Mouse (Mus musculus) heart, postnatal 0 days (tissue): ENCODE measurements around the gene Tmem102. TPM values are rescaled to one million over a fixed set of nuclear protein-coding genes. Genes with fewer than 3 reads are reported as not detected.
A peak's percentile ranks its signal among the peaks of the same experiment; 100 is the strongest.

Experiments used
- ATAC-seq: fragments of 200-750 bp; cut with Nextera tagmentation; 2 replicates; pipeline ENCODE4 v1.8.0; 2017; ENCODE audit warnings: low read depth, moderate number of reproducible peaks, moderate library complexity; ENCODE audit not compliant: insufficient read depth
- DNase-seq: peaks from one replicate; pipeline ENCODE4 v3.0.0-alpha.2; 2016; ENCODE audit warnings: low spot score
- H3K27ac ChIP-seq: fragments of 300-500 bp; sonication (generic); 2 replicates; pipeline ENCODE4 v1.5.1; 2014; ENCODE audit warnings: low read depth, mild to moderate bottlenecking
- H3K27me3 ChIP-seq: fragments of 300-500 bp; sonication (generic); 2 replicates; pipeline ENCODE4 v1.6.1; 2014; ENCODE audit warnings: low read length, mixed read lengths; ENCODE audit not compliant: control insufficient read depth, insufficient read depth
- H3K36me3 ChIP-seq: fragments of 300-500 bp; sonication (generic); replicated peaks from 2 replicates; pipeline ENCODE4 v1.6.1; 2014; ENCODE audit warnings: low read length, mixed read lengths; ENCODE audit not compliant: control insufficient read depth, insufficient read depth
- H3K4me1 ChIP-seq: fragments of 300-500 bp; sonication (generic); 2 replicates; pipeline ENCODE4 v1.6.1; 2014; ENCODE audit warnings: antibody characterized with exemption; ENCODE audit not compliant: control insufficient read depth, insufficient read depth
- H3K4me2 ChIP-seq: fragments of 300-500 bp; sonication (generic); 2 replicates; pipeline ENCODE4 v1.6.1; 2014; ENCODE audit warnings: low read depth, mild to moderate bottlenecking, low read length, moderate library complexity
- H3K4me3 ChIP-seq: fragments of 300-500 bp; sonication (generic); 2 replicates; pipeline ENCODE4 v1.5.1; 2014; ENCODE audit warnings: low read depth, low read length
- H3K9ac ChIP-seq: fragments of 300-500 bp; sonication (generic); replicated peaks from 2 replicates; pipeline ENCODE4 v1.6.1; 2014; ENCODE audit warnings: low read depth, low read length, mixed read lengths
- H3K9me3 ChIP-seq: fragments of 300-500 bp; sonication (generic); replicated peaks from 2 replicates; pipeline ENCODE4 v1.6.1; 2016; ENCODE audit warnings: low read length; ENCODE audit not compliant: control insufficient read depth
- CTCF ChIP-seq: IDR thresholded peaks from 2 replicates; pipeline ENCODE4 v1.5.1; 2016; ENCODE audit warnings: antibody characterized with exemption, control low read depth, low read depth
- EP300 ChIP-seq: IDR thresholded peaks from 2 replicates; pipeline ENCODE4 v1.6.1; 2016; ENCODE audit warnings: antibody characterized with exemption, low read depth
- WGBS: fragments of 180-500 bp; shearing (Covaris S2); extraction: QIAGEN DNeasy Blood & Tissue Kit; methylation state at CpG from one replicate; pipeline ENCODE4 v1.1.7; 2014; 5-methylcytosine and 5-hydroxymethylcytosine counted together
- polyA plus RNA-seq: library from polyadenylated mRNA; unstranded; fragments of >200 nt; fragmentation: Nextera tagmentation; extraction: Ambion mirVana; gene quantifications from 2 replicates; pipeline ENCODE4 v1.2.1, GENCODE M21; 2015
- total RNA-seq: library from RNA; depleted of rRNA; stranded (reverse); fragments of >200 nt; gene quantifications from 2 replicates; pipeline ENCODE4 v1.2.3, GENCODE M21; 2014; ENCODE audit warnings: low replicate concordance

The Tmem102 gene
- total and polyA plus RNA-seq, 2 experiments from 2014 or later, result 2.6 to 2.7 TPM

DNA sequence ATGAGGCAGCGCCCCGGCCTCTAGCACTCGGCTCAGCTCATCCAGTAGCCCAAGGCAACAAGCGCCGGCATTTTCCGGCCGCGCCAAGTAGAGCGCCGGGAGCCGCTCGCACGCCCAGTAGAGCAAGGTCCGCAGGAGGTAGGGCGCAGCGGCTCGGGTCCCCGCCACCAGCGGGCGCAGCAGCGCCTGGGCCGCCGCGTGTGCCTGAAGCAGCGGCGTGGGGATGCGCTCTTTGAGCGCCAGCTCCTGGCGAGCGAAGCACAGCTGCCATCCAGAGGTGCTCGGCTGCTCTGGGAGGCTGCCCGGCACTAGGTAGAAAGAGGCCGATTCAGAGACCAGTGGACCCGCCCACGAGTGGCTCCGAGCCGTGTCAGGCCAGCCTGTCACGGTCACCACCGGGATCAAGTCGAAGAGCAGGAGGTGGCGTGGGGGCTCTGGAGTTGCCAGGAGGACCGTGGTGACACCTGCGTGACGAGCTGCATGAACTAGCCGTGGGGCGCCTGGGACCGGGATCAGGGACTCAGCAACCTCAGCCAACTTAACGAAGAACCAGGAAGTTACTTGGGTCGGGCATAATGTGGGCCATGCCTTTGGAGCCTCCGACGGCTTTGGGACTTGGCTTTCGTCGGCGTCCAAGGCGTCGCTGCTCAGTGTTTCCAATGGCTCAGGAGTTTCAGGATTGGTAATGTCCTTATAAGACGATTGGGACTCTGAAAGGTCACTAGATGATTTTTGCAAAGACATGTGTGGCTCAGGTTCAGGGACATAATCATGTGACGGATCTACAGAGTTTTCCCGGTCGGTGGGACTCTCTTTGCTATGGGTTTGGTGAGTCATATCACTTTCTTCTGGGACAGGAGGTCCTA is 1.4 kb downstream of the Tmem102 start:
- Histone ChIP-seq H3K27me3 (peaks cover 24% of the 10 kb centered on the region), H3K4me2 (peak overlapping the region; percentile 84), H3K9ac (peak overlapping the region; percentile 49; the same call in 1 of the 2 replicates), H3K4me3 (peak overlapping the region; percentile 57), H3K4me1 (peaks cover 43% of the 10 kb centered on the region), H3K9me3 (no peaks in the 10 kb centered on the region), H3K36me3 (no peaks in the 10 kb centered on the region), H3K27ac (peak overlapping the region; percentile 13; the same call in 1 of the 2 replicates)
- DNase-seq, result peak; percentile 63
- ATAC-seq, result peak; percentile 75
- 2% methylated on average over 50 of the region's 60 CpGs for WGBS
- TF ChIP-seq CTCF (peak; percentile 65), EP300 (no peak)

DNA sequence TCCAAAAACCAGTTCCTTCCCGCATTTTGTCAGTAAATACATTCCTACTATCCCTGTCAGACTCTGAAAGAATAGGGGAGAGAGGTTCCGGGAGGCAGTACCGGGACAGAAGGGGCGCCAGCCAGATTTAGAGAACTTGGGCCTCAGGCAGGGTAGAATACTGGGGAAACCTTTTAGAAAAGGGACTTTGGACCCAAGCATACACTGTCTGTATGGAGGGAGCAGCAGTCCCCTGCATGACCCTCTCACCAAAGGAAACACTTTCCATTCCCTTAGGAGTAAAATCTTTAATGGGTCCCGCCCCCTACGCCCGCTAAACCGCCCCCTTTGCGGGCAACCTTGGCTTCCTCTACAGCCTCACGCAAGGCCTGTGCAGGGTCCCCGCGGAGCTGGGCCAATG is 2.1 kb downstream of the Tmem102 start:
- peak overlapping the region; percentile 84 for H3K4me2 ChIP-seq
- peak overlapping the region; percentile 57 for H3K4me3 ChIP-seq
- ATAC-seq, result peak; percentile 4; the same call in 1 of the 2 replicates
- TF ChIP-seq EP300 (no peak), CTCF (no peak)
- WGBS, result 3% methylated on average over 12 of the region's 12 CpGs
- no peaks in the 10 kb centered on the region for H3K9me3 ChIP-seq
- H3K27ac ChIP-seq, result 0 out of 2 replicates have a peak overlapping the region, but pooled peaks have one; percentile 13
- DNase-seq, result no peak
- H3K36me3 ChIP-seq, result no peaks in the 10 kb centered on the region
- peak overlapping the region; percentile 49; the same call in 1 of the 2 replicates for H3K9ac ChIP-seq
- H3K4me1 ChIP-seq, result peaks cover 43% of the 10 kb centered on the region
- peaks cover 24% of the 10 kb centered on the region for H3K27me3 ChIP-seq

DNA sequence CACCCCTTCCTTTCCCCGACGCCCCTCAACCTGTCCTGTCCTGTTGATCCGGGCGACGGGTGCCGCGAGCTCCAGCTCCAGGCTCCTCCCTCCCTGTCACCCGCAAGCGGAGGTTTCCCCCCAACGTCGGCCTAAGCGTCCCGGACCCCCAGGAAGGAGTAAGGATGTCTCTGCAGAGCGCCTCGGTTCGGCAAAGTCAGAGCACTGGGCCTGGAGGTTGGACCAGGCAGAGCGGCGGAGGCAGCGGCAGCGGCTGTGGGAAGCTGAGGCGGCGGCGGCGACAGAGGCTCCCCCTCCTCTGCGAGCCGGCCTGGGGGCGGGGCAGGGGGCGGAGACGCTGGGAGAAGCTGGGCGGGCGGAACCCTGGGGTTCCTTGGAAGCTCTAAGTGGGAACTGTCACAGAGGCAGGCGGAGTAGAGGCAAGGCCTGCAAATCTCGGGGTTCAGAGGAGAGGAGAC is 2.7 kb downstream of the Tmem102 start:
- no peak for TF ChIP-seq EP300
- no peak for TF ChIP-seq CTCF
- H3K36me3 ChIP-seq, result no peaks in the 10 kb centered on the region
- H3K9me3 ChIP-seq, result no peaks in the 10 kb centered on the region
- ATAC-seq, result 0 out of 2 replicates have a peak, but pooled peaks have one; percentile 7
- H3K27ac ChIP-seq, result peak overlapping the region; percentile 18; the same call in 1 of the 2 replicates
- peak overlapping the region; percentile 84 for H3K4me2 ChIP-seq
- peaks cover 29% of the 10 kb centered on the region for H3K27me3 ChIP-seq
- H3K9ac ChIP-seq, result peak overlapping the region; percentile 49; the same call in 1 of the 2 replicates
- peak overlapping the region; percentile 57 for H3K4me3 ChIP-seq
- peak; percentile 62 for DNase-seq
- under 1% methylated on average over 33 of the region's 33 CpGs for WGBS
- peaks cover 43% of the 10 kb centered on the region for H3K4me1 ChIP-seq

DNA sequence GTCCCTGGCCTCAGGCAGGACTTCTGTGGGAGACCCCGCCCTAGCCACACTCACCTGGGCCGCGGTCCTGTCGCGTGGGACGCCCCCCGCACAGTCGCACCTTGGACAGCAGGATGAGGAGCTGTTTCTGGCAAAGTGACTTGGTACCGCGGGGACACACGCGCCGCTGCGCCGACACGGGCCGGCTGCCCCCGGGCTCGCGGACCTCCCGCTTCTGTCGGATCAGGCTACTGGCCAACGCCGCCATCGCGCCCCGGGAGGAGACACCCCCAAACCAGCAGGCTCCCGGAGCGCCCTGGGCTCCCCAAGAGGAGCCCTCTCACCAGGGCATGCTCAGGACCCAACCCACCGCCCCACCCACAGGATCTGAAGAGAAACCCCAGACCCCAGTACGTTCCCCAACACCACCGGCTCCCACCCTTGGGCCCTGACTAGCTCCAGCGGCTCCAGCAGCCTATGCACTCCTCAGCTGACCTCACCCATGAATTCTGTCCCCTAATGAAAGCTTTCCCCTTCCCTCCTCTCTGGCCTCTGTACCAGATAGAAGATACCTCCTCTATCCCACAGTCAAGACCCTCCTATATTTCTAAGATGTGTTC is 3.9 kb downstream of the Tmem102 start, which contains the start of gene Fgf11:
TSS of gene Fgf11 (minus strand) at position 479 of the 599 bp plus-strand sequence.
- Histone ChIP-seq H3K4me2 (peak within 1 kb of the TSS; percentile 84), H3K36me3 (no peaks in the 10 kb centered on the region), H3K4me3 (peak within 1 kb of the TSS; percentile 57), H3K4me1 (peaks cover 43% of the 10 kb centered on the region), H3K27ac (peak within 1 kb of the TSS; percentile 18; the same call in 1 of the 2 replicates), H3K9ac (peak within 1 kb of the TSS; percentile 49; the same call in 1 of the 2 replicates), H3K9me3 (no peaks in the 10 kb centered on the region), H3K27me3 (peaks cover 29% of the 10 kb centered on the region)
- DNase-seq, result no peak
- no peak for ATAC-seq
- TF ChIP-seq EP300 (no peak), CTCF (no peak)
- WGBS, result 2% methylated on average over 33 of the region's 33 CpGs

DNA sequence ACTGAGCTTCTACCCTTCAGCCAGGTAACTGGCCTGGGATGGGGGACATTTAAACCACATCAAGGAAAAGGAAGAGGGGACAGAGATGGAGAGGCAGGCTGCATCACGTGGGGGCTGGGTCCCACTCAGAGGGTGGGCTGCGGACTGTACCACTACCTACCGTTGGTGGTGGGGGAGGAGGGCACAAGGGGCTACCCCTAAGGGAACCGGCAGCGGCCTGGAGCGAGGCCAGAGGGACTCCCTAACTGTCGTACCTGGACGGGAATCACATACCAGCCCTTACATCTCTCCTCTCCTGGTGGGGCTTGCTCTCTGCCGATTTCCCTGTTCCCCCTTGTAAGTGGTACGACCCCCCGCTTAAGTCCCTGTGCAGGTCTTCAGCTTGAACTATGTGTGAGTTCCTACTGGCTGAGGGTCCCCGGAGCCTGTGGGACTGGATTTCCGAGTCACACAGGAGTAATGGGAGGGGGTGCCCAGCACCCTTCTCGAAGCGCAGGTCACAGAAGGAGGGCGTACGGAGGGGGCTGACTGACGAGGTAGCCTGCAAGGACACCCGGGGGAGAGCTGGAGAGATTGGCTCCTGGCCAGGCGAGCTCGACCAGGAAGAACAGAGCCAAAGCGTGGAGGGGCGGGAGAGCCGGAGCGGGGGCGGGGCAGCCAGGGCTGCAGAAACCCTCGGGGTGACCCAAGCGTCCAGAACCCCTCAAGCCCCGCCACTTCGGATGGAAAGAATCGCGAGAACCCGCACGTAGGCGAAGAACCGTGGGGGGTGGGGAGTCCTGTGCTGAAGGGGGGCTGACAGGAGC is 4.8 kb downstream of the Tmem102 start:
- ATAC-seq (peak; percentile 28; the same call in 1 of the 2 replicates), DNase-seq (peak; percentile 60)
- Histone ChIP-seq H3K9ac (peak overlapping the region; percentile 38; the same call in 1 of the 2 replicates), H3K4me3 (peak overlapping the region; percentile 57), H3K27ac (no peak overlapping the region), H3K4me1 (peaks cover 43% of the 10 kb centered on the region), H3K4me2 (peak overlapping the region; percentile 84), H3K27me3 (peaks cover 29% of the 10 kb centered on the region), H3K9me3 (no peaks in the 10 kb centered on the region), H3K36me3 (no peaks in the 10 kb centered on the region)
- TF ChIP-seq CTCF, result no peak
- no peak for TF ChIP-seq EP300
- WGBS, result under 1% methylated on average over 36 of the region's 36 CpGs
